Mouse (Mus musculus) activated CD4-positive, CD25-positive, alpha-beta regulatory T cell, adult 4 months (primary cell): ENCODE data around the gene Aqp7. TPM values are rescaled to one million over a fixed set of nuclear protein-coding genes. Genes with fewer than 3 reads are reported as not detected.

Source experiments
- ATAC-seq: one replicate; pipeline ENCODE4 v1.8.0; 2017
- polyA plus RNA-seq, 2 experiments: library from polyadenylated mRNA; unstranded; fragments of 100-300 nt; shearing (Covaris generic); gene quantifications; one replicate each; pipeline ENCODE4 v1.2.1; 2017

Gene Aqp7
- polyA plus RNA-seq, 2 experiments from 2014 or later: 0.32 TPM; not detected in 1

DNA sequence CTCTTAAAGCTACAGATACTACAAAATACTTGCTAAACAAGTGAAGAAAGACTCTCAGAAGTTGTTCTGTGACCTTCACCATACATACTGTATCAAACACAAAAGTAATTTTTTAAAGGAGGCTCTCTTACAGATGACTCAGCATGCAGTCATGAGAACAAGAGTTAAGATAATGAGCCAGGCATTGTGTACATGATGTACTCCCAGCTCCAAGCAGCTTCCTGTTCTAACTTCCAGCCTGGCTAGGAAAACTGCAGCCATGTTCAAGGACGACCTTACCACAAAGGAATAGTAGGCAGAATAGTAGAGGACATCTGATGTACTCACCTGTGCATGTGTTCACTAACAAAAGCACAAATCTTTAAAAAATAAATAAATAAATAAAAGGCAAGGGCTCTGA, 47.7 kb downstream of the Aqp7 start:
- no peak for ATAC-seq

DNA sequence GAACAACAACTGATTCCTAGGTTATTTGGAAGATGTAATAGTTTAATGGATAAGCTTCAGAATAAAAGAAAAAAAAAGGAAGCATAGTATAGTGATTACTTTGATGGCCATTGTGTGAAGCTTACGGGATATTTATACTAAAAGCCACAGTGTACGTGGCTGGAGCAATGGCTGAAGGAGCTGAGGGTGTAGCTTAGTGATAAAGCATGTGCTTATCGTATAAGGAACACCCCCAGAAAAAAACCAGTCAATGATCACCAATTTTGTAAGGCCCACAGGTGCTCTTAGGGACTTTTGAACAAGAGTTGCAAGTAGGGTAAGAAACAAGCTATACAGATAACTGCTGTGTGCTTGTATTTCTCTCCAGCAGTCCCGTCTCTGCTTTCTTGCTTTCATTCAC, 50.0 kb downstream of the Aqp7 start:
- no peak for ATAC-seq

DNA sequence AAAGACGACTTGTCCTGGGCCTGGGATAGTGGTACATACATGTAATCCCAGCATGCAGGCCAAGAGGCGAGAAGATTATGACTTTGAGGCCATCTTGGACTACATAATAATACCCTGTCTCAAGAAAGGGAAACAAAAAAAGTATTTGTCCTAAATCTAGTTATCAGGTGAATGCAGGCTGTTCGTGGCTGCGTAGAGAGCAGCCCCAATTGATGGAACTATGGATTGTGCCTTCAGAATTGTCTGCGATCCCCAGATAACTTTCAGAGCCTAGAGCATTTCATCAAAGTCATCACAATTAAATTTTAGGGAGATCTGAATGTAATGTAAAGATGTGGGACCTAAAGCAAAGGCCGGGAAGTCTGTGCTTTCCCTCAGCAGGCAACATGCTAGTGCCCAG, 51.6 kb downstream of the Aqp7 start:
- no peak for ATAC-seq

DNA sequence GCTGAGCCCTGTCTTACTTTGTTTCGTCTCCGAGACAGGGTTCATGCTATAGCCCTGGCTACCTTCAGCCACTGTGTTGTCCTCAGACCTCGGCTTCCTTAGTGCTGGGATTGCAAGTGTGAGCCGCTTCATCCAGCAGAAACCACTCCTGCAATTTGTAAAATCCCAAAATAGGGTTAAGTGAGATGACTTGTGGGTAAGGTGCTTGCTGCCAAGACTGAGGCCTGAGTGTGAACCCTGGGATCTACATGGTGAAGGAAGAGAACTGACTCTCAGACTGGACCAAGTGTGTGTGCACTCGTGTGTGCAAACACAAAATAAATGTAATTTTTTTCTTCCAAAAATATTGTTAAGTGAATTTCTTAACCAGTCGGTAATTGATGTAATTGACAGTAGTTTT, 58.3 kb downstream of the Aqp7 start:
- ATAC-seq: no peak

DNA sequence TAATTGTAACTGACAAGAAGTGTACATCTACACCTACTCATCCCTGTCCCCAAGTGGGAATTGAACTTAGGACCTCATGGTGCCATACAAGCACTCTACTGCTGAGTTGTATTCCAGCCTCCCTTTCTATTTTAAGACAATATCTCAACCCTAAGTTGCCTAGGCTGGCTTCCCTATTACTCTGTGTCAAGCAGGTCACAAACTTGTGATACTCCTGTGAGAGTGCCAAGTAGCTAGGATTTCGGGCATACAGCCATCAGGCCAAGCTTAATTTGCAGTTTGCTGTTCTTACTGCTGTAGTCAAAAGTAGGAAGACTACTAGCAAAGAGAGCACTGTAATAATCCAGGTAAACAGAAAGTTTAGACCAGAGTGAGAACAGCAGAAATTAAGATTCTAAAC, 64.3 kb downstream of the Aqp7 start:
- no peak for ATAC-seq

Other genes with a start within 250 kb of the Aqp7 start
- gene B4galt1, start 194.1 kb downstream of the Aqp7 start, polyA plus RNA-seq: 10 to 100 TPM; 58.7 to 75.3 TPM
- not detected for gene Spink4, start 128.1 kb downstream of the Aqp7 start, polyA plus RNA-seq
- gene Bag1, start 99.8 kb downstream of the Aqp7 start, polyA plus RNA-seq: 10 to 100 TPM; 11.5 to 15.0 TPM
- 100 to 1,000 TPM; 121 to 129 TPM for gene Chmp5, start 99.7 kb downstream of the Aqp7 start, polyA plus RNA-seq
- gene Nfx1, start 77.2 kb downstream of the Aqp7 start, polyA plus RNA-seq: 10 to 100 TPM; 92.3 to 93.9 TPM
- gene Aqp3, start 50.0 kb upstream of the Aqp7 start, polyA plus RNA-seq: 10 to 100 TPM; 22.7 to 27.5 TPM
- 10 to 100 TPM; 11.8 to 19.0 TPM for gene Nol6, start 76.3 kb upstream of the Aqp7 start, polyA plus RNA-seq
- 10 to 100 TPM; 25.6 to 25.8 TPM for gene Ube2r2, start 87.6 kb upstream of the Aqp7 start, polyA plus RNA-seq
- 10 to 100 TPM; 18.2 to 23.7 TPM for gene Ubap2, start 227.0 kb upstream of the Aqp7 start, polyA plus RNA-seq